Mouse (Mus musculus) MEL (cell line): Measurements from ENCODE around the gene Cdc25a. TPM values are rescaled to one million over a fixed set of nuclear protein-coding genes. Genes with fewer than 3 reads are reported as not detected.

Source experiments
- DNase-seq: peaks from one replicate; pipeline ENCODE4 v3.0.0; 2011; ENCODE audit warnings: low read depth, low spot score
- H3K27ac ChIP-seq: 2 replicates; pipeline ENCODE4 v1.5.1; 2012; ENCODE audit warnings: low read depth, mild to moderate bottlenecking, control low read depth, low read length, moderate library complexity; ENCODE audit not compliant: control insufficient read depth
- H3K27me3 ChIP-seq, 2 experiments: fragments of 150-350 bp in 1 of 2; sonication (generic) in 1 of 2; 2 replicates each; pipeline ENCODE4 v1.6.1; 2012; ENCODE audit warnings: low read length in 2 of 2, mild to moderate bottlenecking in 2 of 2, improper control_type of control experiment in 1 of 2, moderate library complexity in 1 of 2; ENCODE audit not compliant: insufficient read depth in 2 of 2, control insufficient read depth in 1 of 2
- H3K36me3 ChIP-seq, 2 experiments: 2 replicates each; pipeline ENCODE4 v1.6.1; 2012 to 2014; ENCODE audit warnings: low read length in 2 of 2, improper control_type of control experiment in 1 of 2, inconsistent platforms in 1 of 2, mild to moderate bottlenecking in 1 of 2; ENCODE audit not compliant: insufficient read depth in 2 of 2, control insufficient read depth in 1 of 2
- H3K4me1 ChIP-seq, 2 experiments: fragments of 150-350 bp in 1 of 2; sonication (generic) in 1 of 2; 2 replicates each; pipeline ENCODE4 v1.6.1; 2012; ENCODE audit warnings: low read length in 2 of 2, improper control_type of control experiment in 1 of 2, mild to moderate bottlenecking in 1 of 2; ENCODE audit not compliant: insufficient read depth in 2 of 2, control insufficient read depth in 1 of 2
- H3K4me3 ChIP-seq, 2 experiments: fragments of 150-350 bp in 1 of 2; sonication (generic) in 1 of 2; 2 replicates each; pipeline ENCODE4 v1.5.1; 2012; ENCODE audit warnings: low read depth in 2 of 2, low read length in 2 of 2, mild to moderate bottlenecking in 2 of 2, moderate library complexity in 2 of 2, control low read depth in 1 of 2, improper control_type of control experiment in 1 of 2; ENCODE audit not compliant: control insufficient read depth in 1 of 2, insufficient read depth in 1 of 2
- H3K79me2 ChIP-seq: 2 replicates; pipeline ENCODE4 v1.6.1; 2012; ENCODE audit warnings: mild to moderate bottlenecking, low read length, moderate library complexity; ENCODE audit not compliant: control insufficient read depth, poor library complexity, insufficient read depth
- H3K9ac ChIP-seq: 2 replicates; pipeline ENCODE4 v1.6.1; 2012; ENCODE audit warnings: low read depth, mild to moderate bottlenecking, control low read depth, low read length, moderate library complexity; ENCODE audit not compliant: control insufficient read depth, poor library complexity, severe bottlenecking
- H3K9me3 ChIP-seq: fragments of 150-350 bp; sonication (generic); replicated peaks from 2 replicates; pipeline ENCODE4 v1.6.1; 2012; ENCODE audit warnings: mild to moderate bottlenecking, low read length, improper control_type of control experiment, moderate library complexity; ENCODE audit not compliant: insufficient read depth
- CHD1 ChIP-seq: IDR thresholded peaks from 2 replicates; pipeline ENCODE4 v1.6.1; 2012; ENCODE audit warnings: low read depth, mild to moderate bottlenecking, inconsistent platforms, low read length, improper control_type of control experiment
- CTCF ChIP-seq, 3 experiments: IDR thresholded peaks in 2 of 3; conservative IDR thresholded peaks in 1 of 3; 2 replicates each; pipeline ENCODE4 v1.5.1; 2011 to 2012; ENCODE audit warnings: low read length in 3 of 3, low read depth in 2 of 3, mild to moderate bottlenecking in 2 of 3, improper control_type of control experiment in 1 of 3, inconsistent platforms in 1 of 3, mixed read lengths in 1 of 3, moderate library complexity in 1 of 3; ENCODE audit not compliant: control insufficient read depth in 1 of 3, insufficient read depth in 1 of 3, poor library complexity in 1 of 3, severe bottlenecking in 1 of 3
- E2F4 ChIP-seq: IDR thresholded peaks from 2 replicates; pipeline ENCODE4 v1.6.1; 2011; ENCODE audit warnings: low read depth, low read length, improper control_type of control experiment, borderline replicate concordance
- ETS1 ChIP-seq: IDR thresholded peaks from 2 replicates; pipeline ENCODE4 v1.6.1; 2012; ENCODE audit warnings: low read depth, mild to moderate bottlenecking, inconsistent platforms, low read length, improper control_type of control experiment, moderate library complexity
- GABPA ChIP-seq: IDR thresholded peaks from 2 replicates; pipeline ENCODE4 v1.6.1; 2012; ENCODE audit warnings: low read depth, mild to moderate bottlenecking, inconsistent platforms, low read length, improper control_type of control experiment, moderate library complexity
- GATA1 ChIP-seq: IDR thresholded peaks from 2 replicates; pipeline ENCODE4 v1.6.1; 2011; ENCODE audit warnings: low read depth, low read length, improper control_type of control experiment
- HCFC1 ChIP-seq: IDR thresholded peaks from 2 replicates; pipeline ENCODE4 v1.6.1; 2012; ENCODE audit warnings: low read depth, mild to moderate bottlenecking, inconsistent platforms, low read length, improper control_type of control experiment, moderate library complexity
- KAT2A ChIP-seq: conservative IDR thresholded peaks from 2 replicates; pipeline ENCODE4 v1.6.1; 2012; ENCODE audit warnings: low read depth, low read length, improper control_type of control experiment, inconsistent platforms
- MAX ChIP-seq: IDR thresholded peaks from 2 replicates; pipeline ENCODE4 v1.6.1; 2011; ENCODE audit warnings: low read length, improper control_type of control experiment
- MAZ ChIP-seq: IDR thresholded peaks from 2 replicates; pipeline ENCODE4 v1.6.1; 2012; ENCODE audit warnings: low read depth, mild to moderate bottlenecking, inconsistent platforms, low read length, improper control_type of control experiment
- MXI1 ChIP-seq: IDR thresholded peaks from 2 replicates; pipeline ENCODE4 v1.6.1; 2011; ENCODE audit warnings: mild to moderate bottlenecking, low read depth, low read length, improper control_type of control experiment
- MYB ChIP-seq: IDR thresholded peaks from 2 replicates; pipeline ENCODE4 v1.6.1; 2011; ENCODE audit warnings: mild to moderate bottlenecking, low read depth, low read length, improper control_type of control experiment
- MYC ChIP-seq: IDR thresholded peaks from 2 replicates; pipeline ENCODE4 v1.6.1; 2011; ENCODE audit warnings: low read depth, mild to moderate bottlenecking, low read length, improper control_type of control experiment, moderate library complexity
- NELFE ChIP-seq: IDR thresholded peaks from 2 replicates; pipeline ENCODE4 v1.6.1; 2011; ENCODE audit warnings: low read depth, low read length, improper control_type of control experiment
- NRF1 ChIP-seq: IDR thresholded peaks from 2 replicates; pipeline ENCODE4 v1.6.1; 2014; ENCODE audit warnings: low read depth, mild to moderate bottlenecking, inconsistent platforms, low read length, improper control_type of control experiment, moderate library complexity; ENCODE audit not compliant: poor library complexity, insufficient read depth, severe bottlenecking
- POLR2A ChIP-seq, 2 experiments: IDR thresholded peaks; 2 replicates each; pipeline ENCODE4 v1.6.1; 2011 to 2012; ENCODE audit warnings: low read length in 2 of 2, mild to moderate bottlenecking in 2 of 2, control low read depth in 1 of 2, improper control_type of control experiment in 1 of 2, low read depth in 1 of 2, moderate library complexity in 1 of 2; ENCODE audit not compliant: control insufficient read depth in 1 of 2, insufficient read depth in 1 of 2, poor library complexity in 1 of 2
- POLR2AphosphoS2 ChIP-seq: IDR thresholded peaks from 2 replicates; pipeline ENCODE4 v1.6.1; 2011; ENCODE audit warnings: low read length, improper control_type of control experiment
- RAD21 ChIP-seq: IDR thresholded peaks from 2 replicates; pipeline ENCODE4 v1.6.1; 2011; ENCODE audit warnings: mild to moderate bottlenecking, low read depth, low read length, improper control_type of control experiment
- SIN3A ChIP-seq: IDR thresholded peaks from 2 replicates; pipeline ENCODE4 v1.6.1; 2012; ENCODE audit warnings: low read length, improper control_type of control experiment, inconsistent platforms
- SMC3 ChIP-seq: IDR thresholded peaks from 2 replicates; pipeline ENCODE4 v1.6.1; 2011; ENCODE audit warnings: low read depth, low read length, improper control_type of control experiment
- TBP ChIP-seq: IDR thresholded peaks from 2 replicates; pipeline ENCODE4 v1.8.0; 2011; ENCODE audit warnings: low read depth, low read length, improper control_type of control experiment
- TCF12 ChIP-seq: IDR thresholded peaks from 2 replicates; pipeline ENCODE4 v1.6.1; 2014; ENCODE audit warnings: low read depth, mild to moderate bottlenecking, inconsistent platforms, low read length, improper control_type of control experiment, moderate library complexity
- USF1 ChIP-seq: IDR thresholded peaks from 2 replicates; pipeline ENCODE4 v1.6.1; 2014; ENCODE audit warnings: low read depth, mild to moderate bottlenecking, inconsistent platforms, low read length, improper control_type of control experiment, moderate library complexity
- USF2 ChIP-seq, 2 experiments: IDR thresholded peaks; 2 replicates each; pipeline ENCODE4 v1.6.1; 2011 to 2012; ENCODE audit warnings: improper control_type of control experiment in 2 of 2, low read length in 2 of 2, borderline replicate concordance in 1 of 2, inconsistent platforms in 1 of 2, low read depth in 1 of 2, mild to moderate bottlenecking in 1 of 2; ENCODE audit not compliant: insufficient read depth in 1 of 2
- ZC3H11A ChIP-seq: IDR thresholded peaks from 2 replicates; pipeline ENCODE4 v1.6.1; 2012; ENCODE audit warnings: low read depth, mild to moderate bottlenecking, inconsistent platforms, low read length, improper control_type of control experiment
- polyA plus RNA-seq, 2 experiments: library from polyadenylated mRNA; stranded (reverse) in 1 of 2; unstranded in 1 of 2; fragments of >175 nt in 1 of 2; fragments of >200 nt in 1 of 2; gene quantifications; 2 replicates each; pipeline versions ENCODE4 v1.2.1 to v1.2.4; 2012; ENCODE audit warnings: low replicate concordance in 2 of 2, low read depth in 1 of 2; ENCODE audit not compliant: insufficient read length in 2 of 2, insufficient read depth in 1 of 2, missing spikeins in 1 of 2
- total RNA-seq: library from RNA; depleted of rRNA; stranded (reverse); fragments of 300-350 nt; gene quantifications from 2 replicates; pipeline ENCODE4 v1.2.3, GENCODE M21; 2012

The Cdc25a gene
- total and polyA plus RNA-seq, 3 experiments: 67.2 to 79.4 (median 67.4) TPM

GRCm38 (mm10) chr9:109826181-109826580 is 49.2 kb upstream of the Cdc25a start (continued):
- TF ChIP-seq E2F4 (no peak), MAX (peak; percentile 58; the same call in 1 of the 2 replicates)
- TF ChIP-seq, all 39 proteins: peak for 9

- H3K27ac ChIP-seq: peak within 1 kb of the TSS; percentile 83
- H3K36me3 ChIP-seq: peaks cover 0 to 3% of the 10 kb centered on the region in 2 experiments; a peak in 2 of 4 replicates
- no peaks in the 10 kb centered on the region for H3K27me3 ChIP-seq
- DNase-seq: peak; percentile 95
- H3K9me3 ChIP-seq: no peaks in the 10 kb centered on the region
- H3K4me1 ChIP-seq: no peaks in the 10 kb centered on the region
- peak; percentile 70 to 80 (median 71) for TF ChIP-seq CTCF (IDR thresholded peaks at IDR 0.05 in 2 of 3, conservative IDR thresholded peaks at IDR 0.05 in 1 of 3; ENCODE audit: control insufficient read depth in 1 of 3, insufficient read depth in 1 of 3, low read depth in 2 of 3, low read length in 3 of 3, poor library complexity in 1 of 3, severe bottlenecking in 1 of 3)
- no peak for TF ChIP-seq MYB
- no peak; the same call in 1 of the 2 replicates for TF ChIP-seq E2F4
- peak; percentile 90 for TF ChIP-seq SIN3A
- peak; percentile 59 for TF ChIP-seq RAD21
- no peak for TF ChIP-seq ETS1
- TF ChIP-seq GABPA: no peak
- TF ChIP-seq POLR2A (IDR thresholded peaks at IDR 0.05; ENCODE audit: control insufficient read depth in 1 of 2, insufficient read depth in 1 of 2, low read depth in 1 of 2, low read length in 2 of 2, poor library complexity in 1 of 2): peak; percentile 30 to 95; a peak in 3 of 4 replicates
- peak; percentile 79 for TF ChIP-seq POLR2AphosphoS2
- peak; percentile 94 for TF ChIP-seq MAZ
- peak; percentile 91 for TF ChIP-seq HCFC1
- TF ChIP-seq NRF1: peak; percentile 52; the same call in 1 of the 2 replicates
- TF ChIP-seq USF2 (IDR thresholded peaks at IDR 0.05; ENCODE audit: borderline replicate concordance in 1 of 2, insufficient read depth in 1 of 2, low read depth in 1 of 2, low read length in 2 of 2): peak; percentile 48 to 79; a peak in 3 of 4 replicates
- peak; percentile 98 for TF ChIP-seq MXI1
- TF ChIP-seq KAT2A: no peak; the same call in 1 of the 2 replicates
- peak; percentile 95 for TF ChIP-seq NELFE
- peak; percentile 55; the same call in 1 of the 2 replicates for TF ChIP-seq TCF12
- TF ChIP-seq TBP: peak; percentile 60
- TF ChIP-seq ZC3H11A: 0 out of 2 replicates have a peak, but pooled peaks have one; percentile 23
- TF ChIP-seq CHD1: no peak
- TF ChIP-seq GATA1: no peak
- peak; percentile 99 for TF ChIP-seq MAX
- peak; percentile 51; the same call in 1 of the 2 replicates for TF ChIP-seq SMC3
- TF ChIP-seq MYC: peak; percentile 86
- TF ChIP-seq USF1: peak; percentile 95
- H3K79me2 ChIP-seq: peaks cover 3% of the 10 kb centered on the region
- peak within 1 kb of the TSS; percentile 62 to 74 for H3K4me3 ChIP-seq
- peak within 1 kb of the TSS; percentile 85 for H3K9ac ChIP-seq
Observed at GRCm38 (mm10) chr9:109832391-109833087, 42.8 kb upstream of the Cdc25a start, which contains the start of gene Nme6. Nme6 (plus strand) TSS chr9:109832749.
